Mouse (Mus musculus) T-cell, adult 2 months (primary cell): ENCODE data around the gene Sva.

Experiments used
- DNase-seq: peaks from one replicate; pipeline ENCODE4 v3.0.0; 2022; ENCODE audit warnings: low spot score

Sva gene

DNA sequence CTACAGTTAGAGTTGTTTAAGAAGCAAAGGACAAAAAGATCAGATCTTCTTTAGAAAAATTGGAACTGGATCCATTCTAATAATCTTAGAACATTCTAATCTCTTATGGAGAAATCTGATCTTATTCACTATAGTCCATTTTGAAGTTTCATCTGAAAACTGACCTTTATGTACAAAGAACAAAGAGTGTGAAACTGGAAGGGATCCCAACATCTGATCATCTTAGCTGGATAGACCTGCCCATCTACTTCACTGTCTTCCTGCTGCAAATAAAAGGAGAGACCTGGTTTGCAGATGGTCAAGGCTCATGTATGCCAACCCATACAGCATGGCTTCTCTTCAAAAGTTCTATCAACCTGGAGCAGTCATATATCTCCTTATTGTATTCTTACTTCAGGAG is at the start of gene Sva:
Gene Sva (plus strand): TSS at position 301 of the 400 bp plus-strand sequence.
- DNase-seq, result no peak
